Mouse (Mus musculus) limb, embryonic 14.5 days (tissue): ENCODE measurements around the gene Nup54. TPM values are rescaled to one million over a fixed set of nuclear protein-coding genes. Genes with fewer than 3 reads are reported as not detected.

Experiments
- ATAC-seq: fragments of 200-750 bp; cut with Nextera tagmentation; 2 replicates; pipeline ENCODE4 v1.8.0; 2017; ENCODE audit warnings: low read depth, moderate number of reproducible peaks, moderate TSS enrichment; ENCODE audit not compliant: low FRiP score
- DNase-seq: peaks from one replicate; pipeline ENCODE4 v3.0.0-alpha.2; 2015; ENCODE audit warnings: low spot score
- H3K27ac ChIP-seq: fragments of 300-500 bp; sonication (generic); replicated peaks from 2 replicates; pipeline ENCODE4 v1.5.1; 2014; ENCODE audit warnings: low read depth, mild to moderate bottlenecking, low read length, moderate library complexity, mixed read lengths
- H3K27me3 ChIP-seq: fragments of 300-500 bp; sonication (generic); 2 replicates; pipeline ENCODE4 v1.6.1; 2014; ENCODE audit warnings: low read length, mixed read lengths; ENCODE audit not compliant: control insufficient read depth, insufficient read depth
- H3K36me3 ChIP-seq: fragments of 300-500 bp; sonication (generic); 2 replicates; pipeline ENCODE4 v1.6.1; 2014; ENCODE audit warnings: mild to moderate bottlenecking, low read length, moderate library complexity, mixed read lengths; ENCODE audit not compliant: control insufficient read depth, insufficient read depth
- H3K4me1 ChIP-seq: fragments of 300-500 bp; sonication (generic); 2 replicates; pipeline ENCODE4 v1.6.1; 2014; ENCODE audit warnings: antibody characterized with exemption, low read length, mixed read lengths; ENCODE audit not compliant: control insufficient read depth, insufficient read depth
- H3K4me2 ChIP-seq: fragments of 300-500 bp; sonication (generic); replicated peaks from 2 replicates; pipeline ENCODE4 v1.6.1; 2014; ENCODE audit warnings: low read depth, mild to moderate bottlenecking, low read length, moderate library complexity; ENCODE audit not compliant: severe bottlenecking
- H3K4me3 ChIP-seq: fragments of 300-500 bp; sonication (generic); replicated peaks from 2 replicates; pipeline ENCODE4 v1.5.1; 2014; ENCODE audit warnings: low read length
- H3K9ac ChIP-seq: fragments of 300-500 bp; sonication (generic); 2 replicates; pipeline ENCODE4 v1.6.1; 2014; ENCODE audit warnings: mild to moderate bottlenecking, low read depth, low read length, moderate library complexity; ENCODE audit not compliant: severe bottlenecking
- H3K9me3 ChIP-seq: fragments of 300-500 bp; sonication (generic); 2 replicates; pipeline ENCODE4 v1.6.1; 2016; ENCODE audit warnings: low read length; ENCODE audit not compliant: control insufficient read depth
- POLR2A ChIP-seq: fragments of 200-500 bp; IDR thresholded peaks from 2 replicates; pipeline ENCODE4 v1.8.0; 2012; ENCODE audit warnings: inconsistent platforms, mild to moderate bottlenecking, moderate library complexity, borderline replicate concordance; ENCODE audit not compliant: insufficient read depth, insufficient read length; ENCODE audit errors: extremely low read depth
- WGBS: fragments of 180-500 bp; shearing (Covaris S2); extraction: QIAGEN DNeasy Blood & Tissue Kit; methylation state at CpG from one replicate; pipeline ENCODE4 v1.1.7; 2014; 5-methylcytosine and 5-hydroxymethylcytosine counted together
- microRNA-seq: library from miRNA; unstranded; fragments of <30 nt; microRNA quantifications from one replicate; pipeline ENCODE4, GENCODE M21; 2016
- polyA plus RNA-seq, 2 experiments: library from polyadenylated mRNA; depleted of rRNA in 1 of 2; stranded (reverse) in 1 of 2; unstranded in 1 of 2; fragments of >200 nt; fragmentation: Nextera tagmentation in 1 of 2; extraction: Ambion mirVana in 1 of 2; gene quantifications; 2 replicates each; pipeline versions ENCODE4 v1.2.1 to v1.2.3; 2012 to 2014

Nup54 gene
- polyA plus RNA-seq, 2 experiments: 46.6 to 48.6 TPM

- 66% methylated on average over 6 of the region's 6 CpGs for WGBS
- TF ChIP-seq POLR2A: no peak
- no peak for ATAC-seq
Observed at GRCm38 (mm10) chr5:92366565-92366964, 68.5 kb downstream of the Nup54 start.

More at GRCm38 (mm10) chr5:92366565-92366964, 68.5 kb downstream of the Nup54 start:
- Histone ChIP-seq H3K4me3 (no peak overlapping the region), H3K4me2 (no peak overlapping the region), H3K9ac (no peak overlapping the region), H3K27me3 (no peaks in the 10 kb centered on the region), H3K4me1 (0 out of 2 replicates have a peak, but pooled peaks cover 3% of the 10 kb centered on the region), H3K27ac (no peak overlapping the region), H3K36me3 (no peaks in the 10 kb centered on the region), H3K9me3 (no peaks in the 10 kb centered on the region)
- DNase-seq: no peak

Small RNAs within 50 kb of the gene (microRNA-seq; reads per million reads assigned to microRNA genes)
- gene Mir6415: not detected

Other genes with a start within 250 kb of the Nup54 start
- not detected in 2 replicates for gene U90926, start 219.8 kb downstream of the Nup54 start, polyA plus RNA-seq (2012; rRNA removed)
- not detected in 2 replicates for gene U90926, start 219.8 kb downstream of the Nup54 start, polyA plus RNA-seq (2014; fragmentation: Nextera tagmentation; extraction: Ambion mirVana)
- gene Ppef2, start 178.9 kb downstream of the Nup54 start, polyA plus RNA-seq (2012; rRNA removed): 0.82 and 0.94 TPM in 2 replicates
- not detected in 2 replicates for gene Ppef2, start 178.9 kb downstream of the Nup54 start, polyA plus RNA-seq (2014; fragmentation: Nextera tagmentation; extraction: Ambion mirVana)
- 19.0 and 19.7 TPM in 2 replicates for gene Naaa, start 157.0 kb downstream of the Nup54 start, polyA plus RNA-seq (2012; rRNA removed)
- 16.9 and 17.5 TPM in 2 replicates for gene Naaa, start 157.0 kb downstream of the Nup54 start, polyA plus RNA-seq (2014; fragmentation: Nextera tagmentation; extraction: Ambion mirVana)
- gene Sdad1, start 124.7 kb downstream of the Nup54 start, polyA plus RNA-seq (2012; rRNA removed): 26.9 and 27.6 TPM in 2 replicates
- gene Sdad1, start 124.7 kb downstream of the Nup54 start, polyA plus RNA-seq (2014; fragmentation: Nextera tagmentation; extraction: Ambion mirVana): 40.3 and 44.2 TPM in 2 replicates
- 1.1 and 4.1 TPM in 2 replicates for gene Cxcl9, start 107.1 kb downstream of the Nup54 start, polyA plus RNA-seq (2012; rRNA removed)
- 0.35 and 0.94 TPM in 2 replicates for gene Cxcl9, start 107.1 kb downstream of the Nup54 start, polyA plus RNA-seq (2014; fragmentation: Nextera tagmentation; extraction: Ambion mirVana)
- gene Art3, start 103.4 kb downstream of the Nup54 start, polyA plus RNA-seq (2012; rRNA removed): 5.9 and 9.6 TPM in 2 replicates
- 6.8 and 7.7 TPM in 2 replicates for gene Art3, start 103.4 kb downstream of the Nup54 start, polyA plus RNA-seq (2014; fragmentation: Nextera tagmentation; extraction: Ambion mirVana)
- 1.0 and 1.4 TPM in 2 replicates for gene Cxcl10, start 86.3 kb downstream of the Nup54 start, polyA plus RNA-seq (2012; rRNA removed)
- 0.51 and 0.98 TPM in 2 replicates for gene Cxcl10, start 86.3 kb downstream of the Nup54 start, polyA plus RNA-seq (2014; fragmentation: Nextera tagmentation; extraction: Ambion mirVana)
- gene Scarb2, start 71.6 kb upstream of the Nup54 start, polyA plus RNA-seq (2012; rRNA removed): 29.1 and 30.1 TPM in 2 replicates
- gene Scarb2, start 71.6 kb upstream of the Nup54 start, polyA plus RNA-seq (2014; fragmentation: Nextera tagmentation; extraction: Ambion mirVana): 10.7 and 12.3 TPM in 2 replicates
- gene Fam47e, start 119.8 kb upstream of the Nup54 start, polyA plus RNA-seq (2012; rRNA removed): 0.09 TPM in 1 of 2 replicates, not detected in the other
- gene Fam47e, start 119.8 kb upstream of the Nup54 start, polyA plus RNA-seq (2014; fragmentation: Nextera tagmentation; extraction: Ambion mirVana): 0.35 TPM in 1 of 2 replicates, not detected in the other
- gene Stbd1, start 167.8 kb upstream of the Nup54 start, polyA plus RNA-seq (2012; rRNA removed): 12.2 and 14.6 TPM in 2 replicates
- 21.7 and 27.8 TPM in 2 replicates for gene Stbd1, start 167.8 kb upstream of the Nup54 start, polyA plus RNA-seq (2014; fragmentation: Nextera tagmentation; extraction: Ambion mirVana)
- gene Ccdc158, start 240.1 kb upstream of the Nup54 start, polyA plus RNA-seq (2012; rRNA removed): 1.8 and 2.0 TPM in 2 replicates
- 1.5 and 1.6 TPM in 2 replicates for gene Ccdc158, start 240.1 kb upstream of the Nup54 start, polyA plus RNA-seq (2014; fragmentation: Nextera tagmentation; extraction: Ambion mirVana)
- 8.1 and 9.5 TPM in 2 replicates for gene Shroom3, start 248.2 kb upstream of the Nup54 start, polyA plus RNA-seq (2012; rRNA removed)
- gene Shroom3, start 248.2 kb upstream of the Nup54 start, polyA plus RNA-seq (2014; fragmentation: Nextera tagmentation; extraction: Ambion mirVana): 3.5 and 4.4 TPM in 2 replicates